Mouse (Mus musculus): Measurements from ENCODE around the gene 4931422A03Rik.

4931422A03Rik gene

DNA sequence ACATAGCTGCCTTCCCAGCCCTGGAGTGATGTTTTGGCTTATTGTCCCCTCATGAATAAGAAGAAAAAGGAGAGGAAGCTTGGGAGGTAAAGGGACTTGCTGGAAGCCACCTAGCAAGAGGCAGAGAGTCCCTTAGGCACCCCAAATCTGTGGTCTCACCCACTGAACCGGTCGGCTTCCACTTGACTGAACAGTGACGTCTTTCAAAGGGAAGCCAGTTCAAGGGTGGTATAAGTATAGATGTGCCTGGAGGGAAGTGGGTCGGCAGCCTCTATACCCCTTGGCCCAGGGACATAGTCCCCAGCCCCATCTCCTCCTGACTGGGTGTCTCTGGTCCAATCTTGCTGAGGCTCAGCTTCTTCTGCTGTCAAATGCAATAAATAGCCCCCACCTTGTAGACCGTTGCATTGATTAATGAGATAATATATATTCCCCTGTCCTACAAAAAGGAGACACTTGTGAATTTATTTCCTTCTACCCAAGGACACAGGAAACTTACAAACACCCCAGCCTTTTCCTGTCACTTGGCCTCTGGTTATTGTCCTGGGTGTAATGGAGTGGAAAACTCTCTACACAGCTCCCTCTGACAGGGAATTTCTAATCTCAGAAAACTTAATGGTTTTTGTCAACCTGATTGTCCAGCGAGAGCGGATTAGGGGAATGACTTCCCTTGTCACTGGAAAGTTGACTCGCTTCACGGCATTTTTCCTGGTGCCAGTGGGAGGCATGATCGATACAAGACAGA is 92.3 kb downstream of the 4931422A03Rik start:
- no peak for DNase-seq (ENCODE audit: low spot score)

DNA sequence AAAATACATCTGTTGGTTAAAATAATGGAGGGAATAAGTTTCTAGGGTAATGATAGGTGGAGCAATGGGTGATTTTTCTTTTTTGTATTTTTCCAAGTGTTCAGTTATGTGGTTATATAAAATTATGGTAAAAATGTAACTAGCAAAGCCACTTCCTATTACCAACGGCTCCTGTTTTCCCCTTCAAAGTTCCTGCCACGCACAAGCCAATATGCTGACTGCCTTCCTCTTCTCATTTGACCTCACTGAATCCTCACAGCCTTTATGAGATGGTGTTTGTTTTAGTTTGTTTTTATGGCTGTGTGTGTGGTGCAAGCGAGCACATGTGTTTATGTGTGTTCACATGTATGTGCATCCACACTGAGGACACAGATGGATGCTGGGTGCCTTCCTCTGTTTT is 93.5 kb downstream of the 4931422A03Rik start:
- DNase-seq (ENCODE audit: low spot score): no peak

DNA sequence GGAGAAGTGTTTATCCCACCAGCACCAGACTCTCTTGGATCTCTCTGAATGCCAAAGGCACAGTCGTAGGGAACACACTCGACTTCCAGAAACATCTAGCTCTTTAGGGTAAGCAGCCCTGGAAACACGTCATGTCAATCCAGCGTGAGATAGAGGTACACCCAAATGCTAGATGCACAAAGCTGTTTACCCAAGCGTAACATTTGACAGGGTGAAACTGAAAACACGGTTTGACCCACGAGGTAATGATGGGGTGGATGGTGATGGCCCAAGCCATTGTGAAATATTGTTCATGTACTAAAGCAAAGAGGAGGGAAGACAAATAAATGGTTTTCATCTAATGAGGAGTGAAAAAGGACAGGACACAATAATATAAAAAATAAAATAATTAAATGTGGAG is 93.9 kb downstream of the 4931422A03Rik start:
- DNase-seq (ENCODE audit: low spot score): no peak

DNA sequence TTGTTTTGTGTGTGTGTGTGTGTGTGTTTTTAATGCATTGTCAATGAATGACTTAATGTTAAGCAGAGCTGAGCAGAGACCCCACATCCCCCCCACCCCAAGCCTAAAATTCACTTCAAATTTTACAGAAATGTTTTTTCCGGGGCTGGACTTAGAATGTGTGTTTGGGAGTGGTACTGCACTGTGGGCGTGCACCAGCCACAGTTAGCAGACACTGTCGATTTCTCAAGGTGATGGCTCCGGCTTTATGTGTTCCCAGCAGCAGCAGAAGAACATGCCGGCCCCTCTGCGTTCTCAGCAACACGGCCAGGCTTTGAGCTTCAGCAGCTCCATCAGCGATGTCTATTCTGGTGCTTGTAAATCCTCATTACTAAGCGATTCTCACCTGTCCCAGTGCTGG is 95.7 kb downstream of the 4931422A03Rik start:
- no peak for DNase-seq (ENCODE audit: low spot score)

DNA sequence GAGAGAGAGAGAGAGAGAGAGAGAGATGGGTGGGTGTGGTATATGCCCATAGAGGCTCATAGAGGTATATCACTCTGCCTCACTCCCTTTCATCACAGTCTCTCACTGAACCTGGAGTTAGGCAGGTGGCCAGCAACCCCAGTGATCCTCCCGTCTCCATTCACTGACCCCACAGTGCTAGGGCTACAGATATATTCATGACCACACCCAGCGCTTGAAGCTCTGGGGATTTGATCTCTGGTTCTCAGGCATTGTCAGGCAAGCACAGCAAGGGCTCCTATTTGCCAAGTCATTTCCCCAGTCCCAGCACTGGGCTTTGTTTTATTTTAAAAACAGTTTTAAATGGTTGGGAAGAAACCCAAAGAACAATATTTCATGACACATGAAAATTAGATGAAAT is 96.1 kb downstream of the 4931422A03Rik start:
- DNase-seq (ENCODE audit: low spot score): no peak

DNA sequence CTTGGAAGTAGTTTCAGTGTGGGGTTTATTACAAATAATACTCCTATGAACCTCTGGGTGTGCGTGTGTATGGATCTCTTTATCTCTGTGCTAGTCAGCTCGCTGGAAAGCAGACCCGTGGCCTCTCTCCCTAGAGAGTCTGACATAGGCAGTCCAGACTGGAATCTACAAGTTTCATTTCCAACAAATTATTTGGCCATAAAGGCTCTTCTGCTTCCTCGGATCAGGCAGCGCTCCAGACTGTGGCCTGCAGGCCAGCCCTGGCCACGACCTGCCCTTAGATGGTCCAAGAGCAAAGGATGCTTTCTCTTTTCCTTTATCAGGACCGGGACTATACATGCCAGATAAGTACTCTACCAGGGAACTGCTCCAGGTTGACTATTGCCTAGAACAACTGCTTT is 96.7 kb downstream of the 4931422A03Rik start:
- DNase-seq (ENCODE audit: low spot score): peak; percentile 8

DNA sequence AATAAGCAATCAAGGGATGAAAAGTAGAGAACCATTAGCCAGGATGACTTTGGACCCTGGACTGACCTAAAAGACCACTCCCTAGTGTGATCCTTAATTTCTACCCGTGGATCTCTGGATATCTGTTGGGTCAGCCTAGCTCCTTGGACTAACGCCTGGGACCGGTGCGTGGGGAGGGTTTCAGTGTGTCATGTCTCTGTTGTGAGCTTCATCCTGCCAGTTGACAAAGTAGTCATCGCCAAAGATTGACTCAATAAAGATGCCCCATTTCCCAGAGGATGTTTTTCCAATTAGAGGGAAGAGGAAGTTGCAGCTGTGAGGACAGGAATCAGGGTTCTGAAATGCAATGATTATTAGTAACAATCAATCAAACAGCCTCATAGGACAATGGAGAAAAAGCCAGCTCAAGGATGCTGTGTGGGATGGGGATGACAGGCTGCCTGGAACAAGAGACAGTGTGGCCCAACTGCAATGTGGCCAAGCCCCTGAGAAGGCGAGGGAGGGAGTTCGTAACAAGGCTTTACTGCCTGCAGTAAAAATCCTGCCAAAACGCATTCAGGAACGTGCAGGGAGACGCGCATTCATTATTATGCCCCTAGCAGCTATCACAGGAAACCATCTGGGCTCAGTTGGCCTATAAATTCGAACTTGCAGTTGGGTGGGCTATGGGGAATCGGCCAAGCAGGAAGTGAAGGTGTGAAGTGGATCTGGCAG is 97.7 kb downstream of the 4931422A03Rik start:
- no peak for DNase-seq (ENCODE audit: low spot score)

DNA sequence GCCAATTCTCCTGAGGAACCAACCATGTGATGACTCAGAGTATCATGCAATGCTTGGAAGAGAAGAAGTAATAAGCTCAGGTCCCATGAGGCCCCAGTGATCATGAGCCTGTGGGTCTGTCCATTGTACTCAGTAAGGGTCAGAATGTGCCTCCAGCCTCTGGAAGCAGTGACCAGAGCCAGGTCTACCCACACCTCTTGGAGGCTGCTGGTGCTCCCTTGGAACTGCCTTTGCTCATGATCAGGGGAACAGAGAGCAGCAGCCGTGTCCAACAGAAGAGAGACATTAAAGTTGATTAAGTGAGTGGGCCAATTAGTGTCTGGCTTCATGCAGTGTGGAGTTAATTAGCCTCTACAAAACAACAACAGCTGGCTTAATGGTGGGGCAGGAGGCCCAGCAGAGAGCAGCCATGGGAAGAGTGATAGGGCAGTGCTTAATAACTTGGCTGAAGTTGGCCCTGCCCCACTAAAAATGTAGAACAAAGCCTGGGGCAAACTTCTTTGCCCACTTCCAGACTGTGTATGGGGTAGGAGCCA is 100.5 kb downstream of the 4931422A03Rik start:
- no peak for DNase-seq (ENCODE audit: low spot score)

DNA sequence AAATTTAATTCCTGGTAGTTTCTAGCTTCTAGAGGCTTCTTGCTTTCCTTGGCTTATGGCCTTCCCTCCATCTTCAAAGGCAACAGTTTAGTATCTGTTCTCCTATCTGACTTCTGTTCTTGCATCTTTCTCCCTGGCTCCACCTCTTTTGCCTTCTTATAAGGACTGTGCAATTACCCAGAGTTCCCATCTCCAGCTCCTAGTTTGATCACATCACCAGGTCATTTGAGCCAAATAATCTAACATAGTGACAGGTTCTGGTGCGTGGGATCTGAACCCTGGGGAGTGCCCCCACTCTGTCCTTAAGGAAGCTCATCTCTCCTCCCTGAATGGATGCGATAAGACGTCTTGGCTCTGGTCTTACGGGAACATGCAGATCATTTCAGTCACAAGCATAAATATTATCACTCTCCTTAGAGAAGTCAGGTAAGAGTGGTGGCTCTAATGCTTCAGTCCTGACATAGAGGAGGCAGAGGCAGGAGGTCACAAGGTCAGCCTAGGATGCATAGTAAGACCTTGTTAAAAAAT is 101.5 kb downstream of the 4931422A03Rik start:
- no peak for DNase-seq (ENCODE audit: low spot score)

DNA sequence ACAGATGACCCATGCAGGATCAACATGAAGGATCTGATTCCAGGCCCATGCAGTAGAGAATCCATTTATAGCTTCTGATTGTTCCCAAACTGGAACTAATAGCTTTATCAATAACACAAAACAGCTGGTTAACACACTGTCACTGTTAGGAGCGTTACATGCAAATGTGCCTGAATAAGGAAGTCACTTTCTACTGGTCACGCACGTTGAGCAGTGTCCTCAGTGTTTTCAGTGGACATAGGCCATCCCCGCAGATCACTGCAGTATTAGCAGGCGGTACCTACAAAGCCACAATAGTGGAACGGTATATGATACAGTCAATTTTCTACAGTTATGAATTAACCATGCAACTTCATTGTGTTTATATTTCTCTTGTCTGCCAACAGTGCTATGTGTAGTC is 108.7 kb downstream of the 4931422A03Rik start:
- DNase-seq (ENCODE audit: low spot score): no peak

DNA sequence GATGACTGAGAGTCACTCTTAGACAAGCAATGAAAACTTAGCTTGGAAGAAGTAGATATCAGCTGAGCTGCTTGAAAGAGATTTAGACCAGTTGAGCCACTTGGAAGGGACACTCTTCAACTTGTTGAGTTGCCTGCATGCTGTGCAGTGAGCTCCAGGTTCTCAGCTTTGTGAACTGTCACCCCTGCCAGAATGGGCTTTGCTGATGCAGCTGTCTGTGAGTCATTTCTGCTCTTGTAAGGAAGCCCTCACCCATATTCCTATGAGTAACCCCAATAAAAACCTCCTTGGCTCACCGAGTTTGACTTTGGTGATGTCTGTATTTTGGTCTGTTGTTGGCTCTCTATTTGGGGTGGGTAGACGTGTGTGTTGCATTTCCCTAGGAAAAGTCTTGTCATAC is 109.8 kb downstream of the 4931422A03Rik start:
- no peak for DNase-seq (ENCODE audit: low spot score)

DNA sequence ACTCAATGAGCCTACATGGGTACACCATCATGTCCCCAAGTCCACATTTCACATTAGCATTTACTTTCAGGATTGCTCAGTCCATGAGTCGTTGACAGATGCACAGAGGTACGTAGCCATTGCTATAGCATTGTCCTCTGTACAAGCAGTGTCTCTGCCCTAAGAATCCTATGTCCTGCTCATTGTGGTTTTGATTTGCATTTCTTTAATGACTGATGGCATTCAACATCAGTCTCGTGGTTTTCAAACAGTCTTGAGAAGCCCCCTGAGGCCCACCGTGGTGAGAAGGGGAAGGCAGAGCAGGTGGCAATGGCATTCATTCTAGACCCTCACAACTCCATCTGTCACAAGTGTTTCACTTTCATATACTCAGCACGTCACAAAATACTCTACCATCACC is 110.8 kb downstream of the 4931422A03Rik start:
- DNase-seq (ENCODE audit: low spot score): no peak

Measured in urinary bladder, postnatal 25 days (tissue).